Mouse (Mus musculus) kidney, postnatal 36 days (tissue): ENCODE results near the gene Slc35a2.
A peak's percentile ranks its signal among the peaks of the same experiment; 100 is the strongest.
"Not testable (repeated sequence)": the region's sequence is repeated elsewhere in the genome, so short reads cannot be mapped to it uniquely, and the experiment has no call there.

Experiments
- DNase-seq, 2 experiments: peaks; one replicate each; pipeline ENCODE4 v3.0.0; 2021 to 2022; ENCODE audit warnings: mixed read lengths in 2 of 2

Slc35a2 gene

GRCm38 (mm10) chrX:7909242-7909641, 25.4 kb downstream of the Slc35a2 start, which contains the start of gene Gm10490:
TSS of gene Gm10490 (plus strand) at chrX:7909542.
- not testable (repeated sequence) for DNase-seq

DNA sequence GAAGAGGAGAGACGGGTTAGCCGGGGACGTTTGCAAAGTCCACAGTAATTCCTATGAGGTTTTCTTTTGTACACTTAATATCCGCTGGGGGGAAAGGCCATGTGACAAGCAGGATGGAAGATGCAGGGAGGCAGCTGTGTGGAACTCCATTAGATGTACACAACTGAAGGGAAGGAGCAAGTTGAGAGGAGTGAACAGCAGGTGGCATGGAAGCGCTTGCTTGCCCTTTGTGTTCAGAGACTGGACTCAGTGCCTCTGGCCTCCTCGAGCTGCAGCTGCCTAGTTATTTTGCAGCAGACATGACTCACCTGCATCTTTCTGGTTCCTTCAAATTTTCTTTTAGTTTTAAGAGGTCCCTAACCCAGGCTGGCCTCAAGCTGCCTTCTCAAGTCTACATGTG, 26.6 kb downstream of the Slc35a2 start:
- DNase-seq = peak in 1 of 2 experiments; percentile 26

- DNase-seq = peak; percentile 45 to 48
Observed at GRCm38 (mm10) chrX:7915669-7916068, 31.8 kb downstream of the Slc35a2 start.

- not testable (repeated sequence) for DNase-seq
Observed at GRCm38 (mm10) chrX:7917960-7918359, 34.1 kb downstream of the Slc35a2 start.

DNA sequence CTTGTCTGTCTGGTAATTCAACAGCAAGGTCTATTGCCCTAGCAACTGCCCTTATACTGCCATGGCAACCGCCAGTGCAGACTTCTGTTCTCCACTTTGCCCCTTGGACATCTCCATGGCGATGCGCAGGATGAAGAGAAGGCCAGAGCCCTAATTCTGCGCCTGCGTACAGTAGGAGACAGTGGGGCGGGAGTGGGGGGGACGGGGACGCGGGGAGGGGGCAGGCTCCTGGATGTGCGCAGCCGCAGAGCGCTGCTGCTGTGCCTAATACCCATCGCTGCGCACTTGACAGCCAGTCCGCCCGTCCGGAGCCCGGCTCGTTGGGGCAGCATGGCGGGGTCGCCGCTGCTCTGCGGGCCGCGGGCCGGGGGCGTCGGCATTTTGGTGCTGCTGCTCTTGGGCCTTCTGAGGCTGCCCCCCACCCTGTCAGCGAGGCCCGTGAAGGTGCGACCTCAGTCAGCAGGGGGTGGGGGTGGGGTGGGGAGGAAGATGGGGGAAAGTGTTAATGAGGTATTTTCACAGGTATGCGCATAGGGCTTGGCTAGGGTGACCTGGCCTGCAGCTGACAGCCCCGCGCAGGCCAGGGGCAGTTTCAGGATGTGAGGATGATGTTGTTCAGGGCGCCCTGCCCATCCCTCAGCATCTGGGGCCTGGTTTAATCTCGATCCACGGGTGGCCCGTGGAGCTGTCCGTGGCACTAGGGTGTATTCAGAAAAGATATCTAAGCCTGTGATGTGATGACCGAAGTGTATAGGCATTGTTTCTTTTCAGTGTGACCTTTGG, 36.0 kb downstream of the Slc35a2 start, which contains the start of gene Pcsk1n:
Pcsk1n (plus strand) TSS at position 222 of the 783 bp plus-strand sequence.
- no peak for DNase-seq

GRCm38 (mm10) chrX:7922032-7922431, 38.2 kb downstream of the Slc35a2 start:
- DNase-seq = peak in 1 of 2 experiments; percentile 14

GRCm38 (mm10) chrX:7926266-7926665, 42.4 kb downstream of the Slc35a2 start:
- DNase-seq = no peak

DNA sequence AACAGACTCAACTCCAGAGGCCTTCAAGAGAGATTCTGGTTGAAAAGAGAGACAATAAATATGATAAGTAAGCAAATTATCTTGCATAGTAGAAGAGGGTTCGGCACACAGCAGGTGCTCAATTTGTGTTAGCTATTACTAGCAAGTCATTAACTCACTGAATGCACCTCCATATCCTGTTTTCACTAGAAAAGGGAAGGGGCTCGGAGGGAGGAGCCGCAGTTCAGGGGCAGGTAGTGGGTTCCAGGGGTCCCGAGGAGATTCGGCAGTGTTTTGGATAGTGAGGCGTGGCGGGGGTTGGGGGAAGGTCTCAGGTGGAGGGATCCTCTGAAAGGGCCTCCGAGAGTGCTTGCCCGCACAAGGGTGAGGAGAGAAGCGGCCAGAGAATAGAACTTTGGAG, 43.3 kb downstream of the Slc35a2 start:
- DNase-seq = no peak

DNA sequence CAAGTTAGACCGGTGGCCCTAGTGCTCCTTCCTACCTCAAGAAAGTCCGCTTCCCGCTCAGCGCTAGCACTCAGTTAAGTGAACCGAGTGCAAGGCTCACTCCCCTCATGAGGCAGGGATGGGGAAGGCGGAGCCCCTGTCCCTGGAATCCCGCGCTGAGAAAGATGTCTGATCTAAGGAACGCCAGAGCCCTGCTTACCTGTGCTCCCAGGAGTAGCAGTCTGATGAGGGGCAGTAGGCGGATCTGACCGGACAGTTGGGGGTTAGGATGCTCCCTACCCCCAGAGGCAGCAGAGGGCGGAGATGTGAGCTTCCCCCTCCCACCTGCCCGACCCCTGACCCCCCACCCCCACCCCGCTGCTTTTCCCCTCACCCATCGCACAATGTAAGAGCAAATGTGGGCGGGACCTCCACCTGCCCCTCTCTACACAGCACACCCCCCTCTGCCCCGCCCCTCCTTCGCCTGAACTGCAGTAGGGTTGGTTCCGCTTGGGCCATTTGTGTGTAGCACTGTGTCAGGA, 44.5 kb downstream of the Slc35a2 start, which contains the start of gene Eras:
Eras (minus strand) TSS at position 338 of the 521 bp plus-strand sequence.
- DNase-seq = no peak

- peak in 1 of 2 experiments; percentile 4 for DNase-seq
Observed at GRCm38 (mm10) chrX:7936874-7937273, 53.0 kb downstream of the Slc35a2 start.

GRCm38 (mm10) chrX:7937667-7938066, 53.8 kb downstream of the Slc35a2 start:
- no peak for DNase-seq
